Mouse (Mus musculus): ENCODE results near the gene Ddx3y. TPM values are rescaled to one million over a fixed set of nuclear protein-coding genes. Genes with fewer than 3 reads are reported as not detected.

Gene Ddx3y
- polyA plus RNA-seq (2017; shearing (Covaris generic)) = 117 TPM

DNA sequence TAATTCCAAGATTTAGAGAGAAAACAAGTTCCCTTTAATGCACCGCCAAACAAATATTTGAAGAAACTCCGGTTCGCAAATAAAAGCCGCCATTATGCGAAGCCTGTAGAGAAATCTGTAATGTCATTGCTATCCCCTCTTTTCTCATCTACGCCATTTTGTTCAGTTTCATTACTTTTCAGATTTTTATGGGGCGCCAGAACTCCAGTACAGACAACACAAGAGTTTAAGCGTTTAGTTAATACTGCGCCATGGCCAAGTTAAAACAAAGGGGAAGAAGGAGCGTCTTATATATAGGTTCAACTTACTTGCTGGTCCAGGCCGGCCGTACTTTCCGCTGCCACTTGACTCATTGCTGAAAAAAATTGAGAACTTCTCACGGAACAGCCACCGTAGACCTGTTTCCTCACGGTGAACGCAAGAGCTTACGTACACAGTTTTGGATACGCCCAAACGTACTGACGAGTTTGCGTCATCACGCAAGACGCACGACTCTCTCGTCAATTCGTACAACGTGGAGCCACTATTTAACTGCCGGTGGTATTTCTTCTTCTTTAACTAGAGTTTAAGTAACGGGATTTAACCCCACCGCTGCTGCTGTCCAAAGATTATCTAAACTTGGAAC, at the start of gene Ddx3y:
Ddx3y (minus strand) TSS at position 459 of the 625 bp plus-strand sequence.

GRCm38 (mm10) chrY:1245426-1245863, 41.0 kb downstream of the Ddx3y start, which contains the start of gene Uty:
Gene Uty (minus strand): TSS chrY:1245759.

Other genes starting within 250 kb of the Ddx3y start
- 50.2 TPM for gene Uty, start 40.9 kb downstream of the Ddx3y start, polyA plus RNA-seq (2017; shearing (Covaris generic))
- not detected for gene Usp9y, start 173.2 kb upstream of the Ddx3y start, polyA plus RNA-seq (2017; shearing (Covaris generic))

Measured in CD4-positive, CD25-positive, alpha-beta regulatory T cell, adult 9 weeks (primary cell).